Mouse (Mus musculus) testis, postnatal 10 days (tissue): ENCODE data around the gene Col27a1.
A peak's percentile ranks its signal among the peaks of the same experiment; 100 is the strongest.

Source experiments
- DNase-seq: peaks from one replicate; pipeline ENCODE4 v3.0.0; 2021; ENCODE audit warnings: low spot score

The Col27a1 gene

DNA sequence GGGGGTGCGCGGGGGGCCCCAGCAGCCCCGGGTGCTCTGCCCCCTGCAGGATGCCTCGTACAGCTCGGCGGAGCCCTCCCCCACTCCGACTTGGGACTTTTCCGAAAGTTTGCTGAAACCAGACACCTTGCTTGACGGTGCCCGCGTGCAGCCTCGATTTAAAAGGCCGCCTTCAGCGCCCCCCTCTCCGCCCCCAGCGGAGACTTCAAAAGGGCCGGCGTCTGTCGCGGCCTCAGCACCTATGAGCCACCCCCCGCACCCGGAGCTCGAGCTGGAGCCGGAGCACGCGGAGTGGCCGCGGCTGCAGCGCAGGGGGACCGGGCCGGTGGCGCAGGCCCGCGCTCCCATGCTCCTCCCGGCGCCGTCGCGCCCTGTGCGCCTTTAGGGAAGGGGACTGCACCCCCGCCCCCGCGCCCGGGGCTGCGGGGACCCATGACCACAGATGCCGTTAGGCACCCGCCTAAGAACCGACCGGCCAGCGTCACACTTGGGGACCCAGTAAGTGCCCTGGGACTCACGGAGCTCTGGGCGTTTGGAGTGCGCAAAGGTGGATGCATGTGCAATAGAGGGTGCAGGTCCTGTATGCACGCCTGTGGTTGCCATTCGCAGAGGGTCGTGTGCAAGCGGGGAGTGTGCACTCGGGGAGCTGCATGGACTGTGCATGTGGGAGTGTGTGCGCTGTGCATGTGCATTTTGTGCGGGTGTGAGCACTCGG is at the start of gene Col27a1:
TSS of gene Col27a1 (plus strand) at position 98 of the 715 bp plus-strand sequence.
- DNase-seq = no peak

GRCm38 (mm10) chr4:63165636-63166035 is 48.2 kb upstream of the Col27a1 start:
- DNase-seq = no peak

GRCm38 (mm10) chr4:63166323-63166722 is 47.5 kb upstream of the Col27a1 start:
- no peak for DNase-seq

DNA sequence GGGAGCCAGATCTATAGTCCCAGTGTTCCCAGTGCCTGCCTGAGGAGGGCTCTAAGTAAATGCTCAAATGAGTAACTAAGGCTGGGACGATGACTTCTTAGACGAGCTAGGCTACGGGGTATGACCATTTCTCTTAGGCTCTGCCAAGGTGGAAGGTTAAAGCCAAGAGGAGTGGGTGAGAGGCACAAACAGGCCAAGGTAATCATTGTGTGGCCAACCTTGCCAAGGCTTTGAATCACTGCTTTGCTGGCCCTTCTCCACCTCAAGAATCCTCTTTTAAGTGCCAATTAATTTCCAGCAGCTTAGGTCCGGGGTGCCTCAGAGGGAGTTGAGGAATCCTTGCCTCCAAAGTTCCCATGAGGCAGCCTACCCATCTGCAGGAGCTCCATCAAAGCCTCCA is 43.7 kb upstream of the Col27a1 start:
- DNase-seq = no peak

DNA sequence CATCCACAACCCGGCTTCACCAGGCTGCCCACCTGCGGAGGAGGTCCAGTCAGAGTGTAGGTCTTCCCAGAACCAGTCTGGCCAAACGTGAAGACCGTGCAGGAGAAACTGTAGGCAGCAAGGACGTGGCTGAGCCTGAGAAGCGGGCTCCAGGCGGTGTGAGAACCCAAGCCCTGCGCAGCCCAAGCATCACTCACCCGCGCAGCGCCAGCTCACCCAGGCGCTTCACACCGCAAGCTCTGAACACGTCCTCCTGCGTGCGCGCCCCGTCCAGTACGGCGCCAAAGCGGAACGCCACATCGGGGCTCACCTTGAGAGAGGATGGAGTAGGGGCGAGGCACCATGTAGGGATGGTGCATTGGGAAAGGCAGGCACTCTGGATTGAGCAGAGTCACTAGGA is 42.7 kb upstream of the Col27a1 start:
- DNase-seq = no peak

DNA sequence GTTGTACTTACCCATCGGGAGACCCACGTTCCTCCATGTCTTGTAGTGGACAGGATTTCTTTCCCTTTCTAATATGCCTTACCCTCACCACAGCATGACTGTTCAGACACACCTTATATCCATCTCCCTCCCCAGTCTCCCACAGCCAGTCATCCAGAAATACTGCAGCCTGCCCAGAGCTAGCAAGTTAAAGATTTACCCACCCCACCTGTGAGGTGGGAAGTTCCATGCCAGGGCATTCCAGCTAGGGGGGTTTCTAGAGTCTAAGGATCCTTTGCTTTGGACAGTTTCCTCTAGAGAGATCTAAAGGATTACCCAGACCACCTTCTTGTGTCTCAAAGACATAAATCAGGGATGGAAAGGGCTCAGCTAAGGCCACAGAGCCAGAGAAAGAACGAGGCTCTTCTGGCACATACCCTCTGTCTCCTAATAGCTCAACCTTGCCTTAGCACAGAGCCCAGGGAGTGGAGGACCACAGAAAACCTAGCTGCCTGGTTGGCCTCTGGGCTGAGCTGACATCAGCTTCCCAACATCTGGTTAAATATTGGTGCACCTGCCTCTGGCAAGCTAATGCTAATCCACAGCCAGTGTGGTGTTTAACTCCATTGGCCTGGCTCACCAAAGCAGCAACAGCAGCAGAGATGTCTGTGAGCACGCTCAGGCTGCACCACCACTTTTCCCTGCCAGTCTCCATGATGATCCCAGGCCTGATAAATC is 41.7 kb upstream of the Col27a1 start, which contains the start of gene Kif12:
TSS of gene Kif12 (minus strand) at position 163 of the 717 bp plus-strand sequence.
- DNase-seq = no peak

DNA sequence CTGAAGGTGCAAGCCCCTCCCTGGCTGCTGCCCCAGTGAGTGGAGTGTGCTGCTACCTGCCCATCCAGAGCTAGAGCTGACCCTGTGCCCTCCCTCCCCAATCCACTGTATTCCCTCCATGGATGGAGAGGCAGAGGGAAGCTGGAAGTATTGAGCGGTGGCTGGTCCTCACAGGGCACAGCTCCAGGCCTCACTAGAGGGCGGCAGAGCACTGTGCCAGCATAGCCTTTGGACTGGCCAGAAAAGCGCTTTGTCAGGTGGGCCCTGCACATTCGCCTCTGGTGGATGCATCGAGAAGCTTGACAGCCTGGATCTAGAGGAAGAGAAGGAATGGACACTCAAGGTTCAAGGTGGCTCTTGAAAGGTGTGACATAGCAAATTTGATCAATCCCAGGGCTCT is 32.2 kb upstream of the Col27a1 start:
- peak; percentile 81 for DNase-seq

- DNase-seq = peak; percentile 53
Observed at GRCm38 (mm10) chr4:63186281-63186870, 27.4 kb upstream of the Col27a1 start.

GRCm38 (mm10) chr4:63191641-63192040 is 22.2 kb upstream of the Col27a1 start:
- no peak for DNase-seq

DNA sequence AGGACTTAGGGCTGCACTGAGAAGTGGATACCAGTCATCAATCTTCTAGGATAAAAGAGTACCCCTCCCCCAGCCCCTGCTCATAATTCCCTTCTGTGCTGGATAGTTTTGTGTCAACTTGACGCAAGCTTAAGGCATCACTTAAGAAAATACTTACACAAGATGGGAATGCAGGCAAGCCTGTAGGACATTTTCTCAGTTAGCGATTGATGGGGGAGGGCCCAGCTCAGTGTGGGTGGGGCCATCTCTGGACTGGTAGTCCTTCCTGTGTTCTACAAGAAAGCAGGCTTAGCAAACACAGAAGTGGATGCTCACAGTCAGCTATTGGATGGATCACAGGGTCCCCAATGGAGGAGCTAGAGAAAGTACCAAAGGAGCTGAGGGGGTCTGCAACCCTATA is 19.4 kb upstream of the Col27a1 start:
- DNase-seq = no peak

DNA sequence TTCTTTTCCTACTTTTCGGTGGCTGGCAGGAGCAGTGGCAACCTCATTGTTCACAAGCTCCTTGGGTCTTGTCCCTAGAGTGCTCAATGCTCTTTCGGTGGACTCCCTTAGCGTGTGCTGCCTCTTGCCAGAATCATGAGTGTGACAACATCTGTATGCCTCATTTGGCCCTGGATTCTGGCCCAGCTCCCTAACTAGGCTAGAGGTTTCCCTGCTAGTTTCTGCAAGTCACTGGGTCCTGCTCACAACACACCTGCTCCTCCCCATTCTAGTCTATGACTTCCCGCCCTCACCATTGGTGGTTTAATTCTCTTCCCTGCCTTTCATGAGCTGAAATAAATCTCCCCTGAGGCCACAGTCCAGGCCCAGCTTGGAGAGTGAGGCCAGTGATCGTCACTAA is 14.4 kb upstream of the Col27a1 start:
- no peak for DNase-seq

DNA sequence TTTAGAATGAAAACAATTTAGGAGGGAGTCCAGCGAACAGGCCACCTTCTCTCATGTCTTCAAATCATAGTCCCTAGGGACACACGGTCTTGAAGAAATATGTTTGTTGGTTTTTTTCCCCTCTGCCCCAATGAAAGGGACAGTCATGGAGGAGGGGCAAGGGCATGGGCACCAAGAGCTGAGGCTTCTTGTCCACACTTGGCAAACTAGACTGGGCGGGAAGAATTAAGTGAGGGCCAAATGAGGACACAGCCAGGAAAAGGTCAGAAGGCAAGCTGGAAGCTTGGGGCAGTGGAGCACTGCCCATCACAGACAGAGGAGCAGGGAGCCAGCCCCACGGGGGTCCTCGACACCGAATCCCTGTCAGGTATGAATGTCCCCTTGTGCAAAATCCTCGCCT is 9.9 kb upstream of the Col27a1 start:
- no peak for DNase-seq

DNA sequence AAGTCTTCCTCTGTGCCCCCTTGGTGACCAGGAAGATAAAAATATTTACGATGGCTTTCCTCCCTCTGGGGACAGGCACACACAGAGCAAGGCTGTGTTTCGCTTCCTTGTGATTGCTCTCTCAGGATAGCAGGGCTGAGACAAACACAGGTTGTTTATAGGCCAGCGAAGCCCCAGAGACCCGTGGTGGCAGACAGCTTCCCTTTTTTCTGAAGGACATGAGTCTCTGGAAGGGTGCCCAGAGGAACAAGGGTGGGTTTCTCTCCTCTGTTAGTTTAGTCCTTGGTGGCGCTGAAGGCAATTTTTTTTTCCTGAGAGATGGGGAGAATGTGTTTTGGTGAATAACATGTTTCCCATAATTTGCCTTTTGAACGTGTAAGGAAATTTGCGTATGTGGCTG is 8.2 kb upstream of the Col27a1 start:
- no peak for DNase-seq

GRCm38 (mm10) chr4:63215185-63215992 is 1.6 kb downstream of the Col27a1 start:
- DNase-seq = peak; percentile 93

- peak; percentile 78 for DNase-seq
Observed at GRCm38 (mm10) chr4:63215993-63216531, 2.3 kb downstream of the Col27a1 start.

GRCm38 (mm10) chr4:63216566-63216965 is 2.8 kb downstream of the Col27a1 start:
- DNase-seq = peak; percentile 68

DNA sequence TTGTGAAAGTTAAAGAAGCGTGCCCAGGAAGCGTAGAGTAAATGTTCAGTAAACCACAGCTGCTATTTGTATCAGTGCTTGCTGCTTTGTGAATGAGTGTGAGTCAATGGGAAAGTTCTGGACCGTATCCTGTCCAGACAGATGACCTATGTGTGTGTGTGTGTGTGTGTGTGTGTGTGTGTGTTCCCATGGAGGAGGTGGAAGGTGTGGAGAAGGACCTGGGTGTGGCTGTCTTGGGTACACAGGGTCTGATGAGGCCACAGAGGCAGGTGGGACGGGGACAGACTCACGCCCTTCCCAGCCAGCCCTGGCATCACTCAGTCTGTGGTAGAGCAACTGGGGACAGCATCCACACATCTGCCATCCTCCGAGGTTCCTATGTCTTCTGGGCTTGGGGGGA is 3.7 kb downstream of the Col27a1 start:
- DNase-seq = no peak

- no peak for DNase-seq
Observed at GRCm38 (mm10) chr4:63219059-63219458, 5.3 kb downstream of the Col27a1 start.

DNA sequence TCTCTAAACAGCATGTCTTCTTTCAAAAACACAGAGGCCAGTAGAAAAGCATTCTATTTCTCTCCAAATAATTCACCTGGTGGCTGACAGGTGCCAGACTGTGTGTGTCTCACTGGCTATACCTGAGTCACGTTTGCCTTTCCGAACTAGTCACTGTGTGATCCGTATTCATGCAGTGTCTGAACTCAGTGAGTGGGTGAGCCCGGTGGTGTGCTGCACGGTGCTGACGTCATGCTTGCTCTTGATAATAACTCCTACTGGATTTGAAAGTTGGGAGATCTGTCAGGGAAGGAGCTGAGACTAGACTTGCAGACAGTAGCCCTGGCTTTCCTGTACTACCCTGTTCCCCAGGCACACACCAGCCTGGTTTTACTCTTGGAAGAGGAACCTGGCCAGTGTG is 5.8 kb downstream of the Col27a1 start:
- no peak for DNase-seq

DNA sequence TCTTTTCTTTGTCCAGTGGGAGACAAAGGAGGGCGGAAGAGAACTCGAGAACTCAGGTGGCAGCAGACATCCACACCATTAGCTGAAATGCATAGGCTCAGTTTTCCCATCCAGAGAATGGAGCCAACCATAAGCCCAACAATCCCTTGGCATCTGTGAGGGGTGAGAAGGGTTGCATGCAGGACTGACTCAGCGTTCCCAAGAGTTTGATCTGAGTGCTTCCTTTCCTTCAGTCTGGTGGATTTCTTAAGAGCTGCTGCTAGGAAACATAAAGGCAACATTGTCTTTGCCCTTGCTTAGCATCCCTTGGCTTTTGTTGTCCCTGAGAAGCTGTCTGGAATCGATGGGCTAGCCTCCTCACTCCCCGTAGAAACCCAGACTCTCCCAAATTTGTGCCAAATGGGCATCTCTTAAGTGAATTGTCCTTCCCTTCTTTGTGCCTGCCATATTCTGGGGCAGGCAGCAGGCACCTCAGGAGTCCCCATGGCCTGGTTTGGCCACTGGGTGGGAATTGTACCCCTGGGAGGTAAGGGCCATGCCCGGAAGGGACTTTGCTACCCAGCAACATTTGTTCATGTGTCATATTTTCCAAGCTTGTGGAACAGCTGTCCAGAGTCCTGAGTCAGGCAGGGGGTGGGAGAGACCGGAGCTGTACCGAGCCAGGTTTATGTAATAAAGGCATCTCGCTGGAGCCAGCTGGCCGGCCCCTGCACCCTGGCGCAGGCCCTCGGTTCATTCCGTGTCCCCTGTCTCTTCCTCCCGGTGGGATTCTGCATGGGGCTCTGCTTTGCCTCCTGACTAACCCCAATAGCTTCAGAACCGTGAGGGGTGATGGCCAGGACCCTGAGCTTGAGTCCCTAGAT is 7.5 kb downstream of the Col27a1 start:
- DNase-seq = no peak

- DNase-seq = no peak
Observed at GRCm38 (mm10) chr4:63222246-63222645, 8.4 kb downstream of the Col27a1 start.
